Mouse (Mus musculus): ENCODE measurements around the gene Ppat.

- TF ChIP-seq POLR2A (IDR thresholded peaks at IDR 0.05; ENCODE audit: borderline replicate concordance, low read depth, low read length) (no peak), CTCF (IDR thresholded peaks at IDR 0.05; ENCODE audit: low read depth, low read length) (no peak)
Measured at GRCm38 (mm10) chr5:76929180-76929877, 22.0 kb downstream of the Ppat start.

Data from bone marrow macrophage, adult 2 months (primary cell).